Mouse (Mus musculus): ENCODE measurements around the gene B430218F22Rik.
A peak's percentile ranks its signal among the peaks of the same experiment; 100 is the strongest.
"Not testable (repeated sequence)": the region's sequence is repeated elsewhere in the genome, so short reads cannot be mapped to it uniquely, and the experiment has no call there.

Gene B430218F22Rik

DNA sequence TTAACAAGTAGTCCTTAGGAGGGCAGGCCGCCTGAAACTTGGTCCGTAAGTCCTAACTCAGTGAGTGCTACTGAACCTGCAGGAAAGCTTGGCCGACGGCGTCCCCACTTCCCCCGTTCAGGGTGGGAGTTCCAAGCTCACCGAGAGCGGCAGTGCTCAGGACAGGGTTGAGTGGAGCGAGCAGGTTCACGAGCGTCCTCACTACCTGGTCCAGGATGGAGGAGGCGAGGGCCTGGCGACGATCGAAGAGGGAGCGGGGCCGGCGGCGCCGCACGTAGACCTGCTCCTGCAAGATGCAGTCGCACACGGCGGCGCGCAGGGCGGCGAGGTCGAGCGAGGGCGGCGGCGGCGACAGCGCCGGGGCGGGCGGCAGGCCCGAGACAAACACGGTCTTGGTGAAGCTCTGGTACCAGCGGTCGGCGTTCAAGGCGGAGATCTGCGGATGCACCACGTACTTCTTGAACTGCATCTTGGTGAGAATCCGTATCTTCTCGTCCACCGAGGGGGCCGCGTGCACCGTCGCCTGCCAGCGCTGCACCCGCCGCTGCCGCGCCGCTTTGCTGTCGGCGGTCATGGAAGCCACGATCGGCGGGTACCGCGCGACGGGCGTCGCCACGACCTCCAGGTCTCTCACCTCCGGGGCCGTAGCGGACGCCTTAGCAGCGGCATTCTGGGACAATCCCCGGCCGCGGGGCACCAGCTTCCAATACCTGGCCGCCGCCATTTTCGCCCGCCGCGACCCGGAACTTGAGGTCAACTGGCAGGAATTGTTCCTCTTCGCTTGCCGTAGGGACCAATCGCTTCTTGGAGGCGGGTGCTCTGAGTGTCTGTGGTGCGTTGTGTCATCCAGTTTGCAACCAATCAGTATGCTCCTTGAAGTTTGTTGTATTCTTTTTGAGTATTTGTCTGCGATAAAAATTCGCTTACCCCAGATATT lies at the start of gene B430218F22Rik, which contains the start of gene Mrps30:
TSS of gene B430218F22Rik (plus strand) at position 120 of the 937 bp plus-strand sequence.
TSS of gene Mrps30 (minus strand) at position 742 of the 937 bp plus-strand sequence.
- peak; percentile 84 to 90 for DNase-seq (ENCODE audit: low spot score in 2 of 2)

DNA sequence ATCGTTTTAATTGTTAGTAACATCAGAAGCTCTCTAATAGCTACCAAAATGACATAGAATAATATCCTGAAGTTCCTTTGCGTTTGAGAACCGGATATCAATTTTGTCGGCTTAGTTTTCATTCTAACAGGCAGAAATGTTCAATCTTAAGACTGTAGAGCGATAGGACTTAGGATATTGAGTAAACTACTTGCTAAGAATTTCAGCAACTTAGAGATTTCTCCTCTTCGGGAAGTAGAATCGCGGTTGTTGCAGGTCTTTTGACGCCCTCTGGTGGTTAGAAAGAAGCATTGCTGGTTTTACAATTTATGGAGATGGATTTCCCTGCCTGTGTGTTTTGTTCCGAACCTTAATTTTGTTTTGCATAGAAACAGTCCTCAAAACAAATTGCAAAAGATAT lies 36.2 kb upstream of the B430218F22Rik start:
- no peak for DNase-seq (ENCODE audit: low spot score in 2 of 2)

DNA sequence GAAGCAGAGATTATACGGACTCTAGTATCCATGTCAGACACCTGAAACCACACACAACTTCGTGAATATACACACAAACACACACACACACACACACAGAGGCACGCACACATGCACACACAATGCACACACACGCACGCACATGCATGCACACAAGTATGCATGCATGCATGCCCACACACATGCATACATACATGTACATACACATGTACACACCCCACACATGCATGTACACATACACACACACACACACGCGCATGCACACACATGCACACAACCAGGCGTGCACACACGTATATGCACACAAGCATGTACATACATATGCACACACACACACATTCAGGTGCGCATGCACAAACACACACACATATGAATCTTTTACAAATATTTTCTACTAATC lies 35.6 kb upstream of the B430218F22Rik start:
- DNase-seq (ENCODE audit: low spot score in 2 of 2): no peak

DNA sequence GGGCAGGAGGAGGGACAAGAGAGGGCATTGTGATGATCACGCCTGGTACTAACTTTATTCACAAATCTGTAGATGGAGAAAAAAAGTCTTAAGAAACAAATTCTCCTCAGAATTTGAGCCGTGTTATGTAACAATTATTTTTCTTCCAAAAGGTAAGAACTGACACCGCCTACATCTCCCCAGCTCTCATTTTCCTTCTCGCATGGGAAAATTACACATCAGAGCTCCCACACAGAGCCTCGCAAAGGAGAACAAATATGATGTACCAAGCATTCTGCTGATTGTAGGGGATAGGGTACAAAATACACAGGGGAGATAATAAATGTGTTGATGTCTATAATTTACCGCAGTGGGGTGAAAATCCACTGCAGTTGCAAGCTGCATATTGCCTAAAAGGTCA lies 23.1 kb upstream of the B430218F22Rik start:
- no peak for DNase-seq (ENCODE audit: low spot score in 2 of 2)

DNA sequence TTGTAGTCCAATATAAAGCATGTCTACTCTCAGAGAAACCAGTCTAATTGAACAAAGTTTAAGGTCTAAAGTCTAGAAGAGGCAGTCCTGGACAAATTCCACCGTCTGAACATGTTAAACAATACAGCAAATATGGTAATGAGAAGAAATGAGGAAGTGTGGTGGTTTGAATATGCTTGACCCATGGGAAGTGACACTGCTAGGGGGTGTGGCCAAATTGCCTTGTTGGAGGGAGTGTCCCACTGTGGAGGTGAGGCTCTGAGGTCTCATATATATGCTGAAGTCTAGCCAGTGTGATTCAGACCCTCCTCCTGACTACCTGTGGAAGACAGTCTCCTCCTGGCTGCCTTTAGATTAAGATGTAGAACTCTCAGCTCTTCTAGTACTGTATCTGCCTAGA lies 20.7 kb upstream of the B430218F22Rik start:
- DNase-seq (ENCODE audit: low spot score in 2 of 2): no peak

- no peak for DNase-seq (ENCODE audit: low spot score in 2 of 2)
Measured at GRCm38 (mm10) chr13:118372871-118373270, 13.6 kb upstream of the B430218F22Rik start.

DNA sequence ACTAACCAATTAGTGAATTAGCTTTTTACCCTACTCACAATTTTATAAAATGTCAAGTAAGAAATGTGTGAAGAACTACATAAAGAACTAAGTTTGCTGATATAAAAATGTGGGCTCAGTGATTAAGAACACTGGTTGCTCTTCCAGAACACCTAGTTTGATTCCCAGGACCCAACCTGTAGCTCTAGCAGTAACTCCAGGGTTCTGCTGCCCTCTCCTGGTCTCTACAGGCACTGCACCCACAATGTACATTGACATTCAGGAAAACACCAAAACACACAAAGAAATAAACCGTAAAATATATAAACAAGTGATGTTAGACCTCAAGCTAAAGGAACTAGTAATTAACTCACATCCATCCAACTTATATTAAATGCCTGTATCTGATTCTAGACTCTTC lies 7.3 kb upstream of the B430218F22Rik start:
- peak; percentile 9 to 35 for DNase-seq (ENCODE audit: low spot score in 2 of 2)

- DNase-seq (ENCODE audit: low spot score in 2 of 2): no peak
Measured at GRCm38 (mm10) chr13:118380381-118380780, 6.0 kb upstream of the B430218F22Rik start.

DNA sequence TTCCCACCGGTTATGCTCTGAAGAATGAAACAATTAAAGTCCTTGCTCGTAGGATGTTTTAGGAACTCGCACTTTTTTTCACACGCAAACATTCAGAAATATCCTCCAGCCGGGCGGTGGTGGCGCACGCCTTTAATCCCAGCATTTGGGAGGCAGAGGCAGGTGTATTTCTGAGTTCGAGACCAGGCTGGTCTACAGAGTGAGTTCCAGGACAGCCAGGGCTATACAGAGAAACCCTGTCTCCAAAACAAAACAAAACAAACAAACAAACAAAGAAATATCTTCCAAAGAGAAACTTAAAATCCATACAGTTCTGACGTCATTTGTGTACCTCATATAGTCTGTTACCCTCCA lies 995 bp downstream of the B430218F22Rik start:
- DNase-seq (ENCODE audit: low spot score in 2 of 2): not testable (repeated sequence)

- no peak for DNase-seq (ENCODE audit: low spot score in 2 of 2)
Measured at GRCm38 (mm10) chr13:118395803-118396202, 9.4 kb downstream of the B430218F22Rik start.

DNA sequence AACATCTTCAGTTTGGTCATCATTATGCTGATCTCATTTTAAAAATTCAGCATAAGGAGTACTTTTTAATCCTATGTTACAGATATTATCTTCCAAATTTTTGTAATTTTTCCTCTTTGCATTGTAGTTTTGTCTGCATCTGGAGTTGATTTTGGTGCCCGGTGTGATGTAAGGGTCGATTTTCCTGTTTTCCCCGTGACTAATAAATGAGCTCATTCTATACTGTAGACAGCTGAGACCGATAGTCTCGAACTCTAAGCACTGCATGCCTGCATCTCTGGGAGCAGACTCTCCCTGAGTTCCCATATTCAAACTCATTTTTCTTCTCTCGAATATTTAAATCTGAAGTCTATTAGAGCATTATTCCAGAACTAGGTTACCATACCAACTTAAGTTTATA lies 13.9 kb downstream of the B430218F22Rik start:
- DNase-seq (ENCODE audit: low spot score in 2 of 2): no peak

- no peak for DNase-seq (ENCODE audit: low spot score in 2 of 2)
Measured at GRCm38 (mm10) chr13:118403544-118403943, 17.1 kb downstream of the B430218F22Rik start.

DNA sequence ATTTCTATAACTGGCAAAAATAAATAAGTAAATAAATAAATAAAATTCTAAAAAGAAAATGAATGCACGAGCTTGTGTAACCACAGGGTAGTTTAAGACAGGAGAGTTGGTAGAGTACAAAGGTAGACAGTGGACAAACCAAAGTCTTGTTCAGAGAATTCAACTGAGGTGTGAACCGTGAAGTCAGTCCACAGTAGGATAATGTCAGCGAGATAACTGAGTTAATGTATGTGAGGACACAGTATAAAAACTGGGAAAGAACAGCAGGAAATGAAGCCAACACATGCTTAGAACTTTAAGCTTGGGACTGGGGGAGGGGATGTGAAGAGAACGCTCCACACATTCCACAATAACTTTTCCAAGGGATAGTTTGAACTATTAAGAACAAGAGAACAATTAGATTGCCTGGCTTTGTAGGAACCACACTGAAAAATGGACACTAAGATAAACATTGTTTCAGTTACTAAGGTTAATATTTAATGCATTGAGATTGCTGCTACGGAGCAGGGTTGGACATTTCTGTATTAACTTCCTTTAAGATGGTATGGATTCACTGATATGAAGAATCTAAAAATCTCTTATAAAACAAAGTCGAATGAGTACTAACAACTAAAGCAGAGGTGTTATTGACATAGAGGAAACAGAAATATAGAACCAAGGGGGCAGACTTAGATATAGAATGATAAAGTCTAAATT lies 25.0 kb downstream of the B430218F22Rik start:
- DNase-seq (ENCODE audit: low spot score in 2 of 2): no peak

DNA sequence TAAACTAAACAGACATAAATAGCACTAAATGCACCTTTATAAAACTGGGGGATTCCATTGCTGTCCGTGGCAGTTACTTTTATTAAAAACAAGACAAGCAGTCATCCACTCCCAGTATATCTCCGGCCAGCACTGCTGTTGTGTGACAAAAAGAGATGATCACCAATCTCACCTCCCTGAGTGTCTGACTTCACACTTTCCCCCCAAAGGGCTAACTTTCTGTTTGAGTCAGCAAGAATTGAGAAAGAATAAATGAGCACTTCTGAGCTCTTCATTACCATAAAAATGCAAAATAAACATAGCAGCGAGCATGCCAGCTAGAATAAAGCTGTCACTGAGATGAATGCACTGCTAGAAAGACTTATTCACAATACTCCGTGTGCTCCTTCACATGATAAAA lies 31.7 kb downstream of the B430218F22Rik start:
- no peak for DNase-seq (ENCODE audit: low spot score in 2 of 2)

DNA sequence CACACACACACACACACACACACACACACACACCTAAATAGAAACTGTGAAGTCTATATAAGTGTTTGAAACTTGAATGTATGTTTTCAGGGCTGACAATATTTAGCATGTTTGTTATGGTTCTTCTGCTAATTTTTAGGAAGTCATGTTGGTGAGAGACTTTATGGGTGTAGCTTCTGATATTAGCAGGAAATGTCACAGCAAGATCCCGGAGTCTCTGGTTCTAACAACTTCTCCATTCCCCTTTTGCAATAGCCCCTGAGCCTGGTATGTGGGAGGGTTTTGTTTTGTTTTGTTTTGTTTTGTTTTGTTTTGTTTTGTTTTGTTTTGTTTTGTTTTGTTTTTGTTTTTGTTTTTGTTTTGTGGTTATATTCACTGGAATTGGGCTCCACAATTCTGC lies 34.0 kb downstream of the B430218F22Rik start:
- no peak for DNase-seq (ENCODE audit: low spot score in 2 of 2)

- DNase-seq (ENCODE audit: low spot score in 2 of 2): no peak
Measured at GRCm38 (mm10) chr13:118420847-118421246, 34.4 kb downstream of the B430218F22Rik start.

Data from spleen, postnatal 14 days (tissue).